Mouse (Mus musculus) layer of hippocampus, adult 9-10 months (tissue): ENCODE measurements around the gene Dnajb1.
A peak's percentile ranks its signal among the peaks of the same experiment; 100 is the strongest.
"Not testable (repeated sequence)": the region's sequence is repeated elsewhere in the genome, so short reads cannot be mapped to it uniquely, and the experiment has no call there.

Experiments
- DNase-seq: peaks from one replicate; pipeline ENCODE4 v3.0.0; 2022; ENCODE audit warnings: low spot score

Gene Dnajb1

GRCm38 (mm10) chr8:83607661-83608397 lies at the start of gene Dnajb1, which contains the start of gene Tecr:
TSS of gene Dnajb1 (plus strand) at chr8:83608193.
TSS of gene Tecr (minus strand) at chr8:83607971.
- peak; percentile 98 for DNase-seq

- DNase-seq = no peak
These were observed 45.3 kb upstream of the Dnajb1 start for GRCm38 (mm10) chr8:83562669-83563068.

- DNase-seq = no peak
These were observed 44.7 kb upstream of the Dnajb1 start for GRCm38 (mm10) chr8:83563246-83563645.

GRCm38 (mm10) chr8:83565731-83566375 lies 42.1 kb upstream of the Dnajb1 start:
- no peak for DNase-seq

- DNase-seq = peak; percentile 94
These were observed 41.3 kb upstream of the Dnajb1 start, which contains the start of gene Ndufb7 for GRCm38 (mm10) chr8:83566469-83567395. TSS of gene Ndufb7 (plus strand) at chr8:83566671.

GRCm38 (mm10) chr8:83567668-83568067 lies 40.3 kb upstream of the Dnajb1 start:
- DNase-seq = no peak

- no peak for DNase-seq
These were observed 39.9 kb upstream of the Dnajb1 start for GRCm38 (mm10) chr8:83568128-83568527.

- no peak for DNase-seq
These were observed 39.2 kb upstream of the Dnajb1 start for GRCm38 (mm10) chr8:83568755-83569154.

- no peak for DNase-seq
These were observed 38.8 kb upstream of the Dnajb1 start for GRCm38 (mm10) chr8:83569165-83569564.

GRCm38 (mm10) chr8:83570272-83571000 lies 37.6 kb upstream of the Dnajb1 start:
- no peak for DNase-seq

GRCm38 (mm10) chr8:83571001-83571340 lies 37.0 kb upstream of the Dnajb1 start:
- not testable (repeated sequence) for DNase-seq

GRCm38 (mm10) chr8:83571791-83572190 lies 36.2 kb upstream of the Dnajb1 start:
- DNase-seq = no peak

GRCm38 (mm10) chr8:83572246-83572812 lies 35.7 kb upstream of the Dnajb1 start:
- no peak for DNase-seq

- no peak for DNase-seq
These were observed 34.7 kb upstream of the Dnajb1 start for GRCm38 (mm10) chr8:83573140-83573875.

GRCm38 (mm10) chr8:83574631-83575315 lies 33.2 kb upstream of the Dnajb1 start:
- DNase-seq = no peak

GRCm38 (mm10) chr8:83575561-83576515 lies 32.2 kb upstream of the Dnajb1 start:
- DNase-seq = no peak

- no peak for DNase-seq
These were observed 31.5 kb upstream of the Dnajb1 start for GRCm38 (mm10) chr8:83576516-83576895.

GRCm38 (mm10) chr8:83576921-83577320 lies 31.1 kb upstream of the Dnajb1 start:
- DNase-seq = no peak

GRCm38 (mm10) chr8:83577384-83577791 lies 30.6 kb upstream of the Dnajb1 start:
- no peak for DNase-seq
